Mouse (Mus musculus): ENCODE measurements around the gene Ambra1. TPM values are rescaled to one million over a fixed set of nuclear protein-coding genes. Genes with fewer than 3 reads are reported as not detected.

The Ambra1 gene
- polyA plus RNA-seq (2015; fragmentation: Nextera tagmentation; extraction: Ambion mirVana) = 4.6 and 5.8 TPM in 2 replicates

GRCm38 (mm10) chr2:91729971-91730821, at the start of gene Ambra1:
Gene Ambra1, plus strand, starts transcription at chr2:91730134.
- peak within 1 kb of the TSS; percentile 94 for H3K27ac ChIP-seq
- H3K9ac ChIP-seq = peak within 1 kb of the TSS; percentile 93
- peak within 1 kb of the TSS; percentile 73 for H3K4me2 ChIP-seq
- ATAC-seq (ENCODE audit: low read depth) = peak; percentile 87
- H3K9me3 ChIP-seq (replicated peaks) = no peaks in the 10 kb centered on the region
- peaks cover 20% of the 10 kb centered on the region for H3K4me1 ChIP-seq (replicated peaks)
- H3K4me3 ChIP-seq (replicated peaks) = peak within 1 kb of the TSS; percentile 91
- DNase-seq = peak; percentile 77
- H3K27me3 ChIP-seq = no peaks in the 10 kb centered on the region
- under 1% methylated on average over 68 of the region's 68 CpGs for WGBS (ENCODE audit: insufficient replicate concordance)
- no peaks in the 10 kb centered on the region for H3K36me3 ChIP-seq

- Histone ChIP-seq H3K4me3 (replicated peaks) (no peak overlapping the region), H3K27ac (no peak overlapping the region), H3K36me3 (peaks cover 59% of the 10 kb centered on the region), H3K27me3 (no peaks in the 10 kb centered on the region), H3K4me1 (replicated peaks) (no peaks in the 10 kb centered on the region), H3K4me2 (no peak overlapping the region), H3K9me3 (replicated peaks) (no peaks in the 10 kb centered on the region), H3K9ac (no peak overlapping the region)
- peak; percentile 62; the same call in 1 of the 2 replicates for ATAC-seq (ENCODE audit: low read depth)
- 54% methylated on average over 4 of the region's 4 CpGs for WGBS (ENCODE audit: insufficient replicate concordance)
- DNase-seq = peak; percentile 21
Measured at GRCm38 (mm10) chr2:91682850-91683249, 47.1 kb upstream of the Ambra1 start.

- Histone ChIP-seq H3K9ac (no peak overlapping the region), H3K36me3 (peaks cover 60% of the 10 kb centered on the region), H3K27me3 (no peaks in the 10 kb centered on the region), H3K4me3 (replicated peaks) (no peak overlapping the region), H3K9me3 (replicated peaks) (no peaks in the 10 kb centered on the region), H3K4me2 (no peak overlapping the region), H3K27ac (no peak overlapping the region), H3K4me1 (replicated peaks) (no peaks in the 10 kb centered on the region)
- 71% methylated on average over 8 of the region's 8 CpGs for WGBS (ENCODE audit: insufficient replicate concordance)
- no peak for DNase-seq
- no peak for ATAC-seq (ENCODE audit: low read depth)
Measured at GRCm38 (mm10) chr2:91683919-91684318, 46.0 kb upstream of the Ambra1 start.

- no peak overlapping the region for H3K27ac ChIP-seq
- ATAC-seq (ENCODE audit: low read depth) = no peak
- no peaks in the 10 kb centered on the region for H3K27me3 ChIP-seq
- WGBS (ENCODE audit: insufficient replicate concordance) = 84% methylated on average over 7 of the region's 7 CpGs
- no peak overlapping the region for H3K4me2 ChIP-seq
- no peak overlapping the region for H3K9ac ChIP-seq
- H3K36me3 ChIP-seq = peaks cover 29% of the 10 kb centered on the region
- H3K9me3 ChIP-seq (replicated peaks) = no peaks in the 10 kb centered on the region
- DNase-seq = no peak
- no peak overlapping the region for H3K4me3 ChIP-seq (replicated peaks)
- no peaks in the 10 kb centered on the region for H3K4me1 ChIP-seq (replicated peaks)
Measured at GRCm38 (mm10) chr2:91689452-91689851, 40.5 kb upstream of the Ambra1 start.

DNA sequence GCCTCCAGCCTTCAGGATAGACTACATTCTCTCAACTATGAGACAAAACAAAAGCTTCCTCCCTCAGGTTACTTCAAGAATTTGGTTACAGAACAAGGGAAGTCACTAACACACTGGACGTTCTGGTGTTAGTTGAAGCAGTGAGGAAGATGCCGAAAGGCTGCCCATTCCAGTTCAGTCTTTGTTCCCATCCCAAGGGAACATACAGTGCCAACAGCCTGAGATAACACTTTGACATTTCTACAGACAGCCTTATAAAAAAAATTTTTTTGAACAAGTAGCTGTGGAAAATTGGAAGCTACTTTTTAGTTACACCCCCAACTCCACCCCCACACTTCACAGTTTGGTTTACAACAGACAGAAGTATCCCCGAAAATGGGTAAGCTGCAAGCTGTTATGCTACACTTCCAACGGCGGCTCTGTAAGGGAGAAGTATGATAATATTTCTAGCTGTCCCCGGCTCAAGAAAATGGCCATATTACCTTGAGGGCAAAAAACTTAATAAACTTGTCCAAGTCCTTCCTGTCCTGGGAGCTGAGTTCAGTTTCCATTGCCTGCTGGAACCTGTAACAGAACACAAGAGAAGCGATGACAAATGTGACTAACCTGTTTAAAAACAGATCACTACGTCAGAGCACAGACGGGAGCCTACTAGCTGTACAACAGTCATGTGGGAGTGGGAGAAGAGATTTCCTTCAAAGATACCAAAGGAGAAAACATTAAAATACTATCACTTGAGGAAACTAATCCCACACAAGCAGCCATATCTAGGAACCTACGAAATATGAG, 34.3 kb upstream of the Ambra1 start:
- Histone ChIP-seq H3K4me1 (replicated peaks) (no peaks in the 10 kb centered on the region), H3K27ac (no peak overlapping the region), H3K4me3 (replicated peaks) (no peak overlapping the region), H3K27me3 (no peaks in the 10 kb centered on the region), H3K9ac (no peak overlapping the region), H3K36me3 (peaks cover 4% of the 10 kb centered on the region; the same call in 1 of the 2 replicates), H3K4me2 (no peak overlapping the region), H3K9me3 (replicated peaks) (no peaks in the 10 kb centered on the region)
- ATAC-seq (ENCODE audit: low read depth) (no peak), DNase-seq (no peak)
- 83% methylated on average over 10 of the region's 10 CpGs for WGBS (ENCODE audit: insufficient replicate concordance)

GRCm38 (mm10) chr2:91696225-91696590, 33.7 kb upstream of the Ambra1 start:
- no peak for ATAC-seq (ENCODE audit: low read depth)
- Histone ChIP-seq H3K4me1 (replicated peaks) (no peaks in the 10 kb centered on the region), H3K9ac (no peak overlapping the region), H3K36me3 (peaks cover 4% of the 10 kb centered on the region; the same call in 1 of the 2 replicates), H3K27me3 (no peaks in the 10 kb centered on the region), H3K27ac (no peak overlapping the region), H3K4me3 (replicated peaks) (no peak overlapping the region), H3K9me3 (replicated peaks) (no peaks in the 10 kb centered on the region), H3K4me2 (no peak overlapping the region)
- DNase-seq = no peak
- WGBS (ENCODE audit: insufficient replicate concordance) = 59% methylated on average over 1 of the region's 1 CpGs

DNA sequence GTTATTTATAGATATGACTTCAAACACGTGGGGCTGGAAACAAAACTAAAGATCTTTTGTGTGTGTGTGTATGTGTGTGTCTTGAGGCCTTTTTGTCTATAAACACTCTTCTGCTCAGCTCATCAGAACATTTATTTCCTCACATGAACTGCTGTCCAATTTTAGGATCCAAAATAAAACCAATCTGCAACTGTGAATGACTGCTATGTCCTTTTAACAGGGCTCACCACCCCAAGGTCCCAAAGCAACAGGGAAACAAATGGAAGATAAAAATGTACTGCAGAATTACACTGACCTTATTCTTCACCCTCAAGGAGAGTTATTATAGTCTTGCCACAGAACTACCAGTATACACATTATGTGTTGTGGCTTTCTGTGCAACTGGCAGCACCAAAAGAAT, 30.7 kb upstream of the Ambra1 start:
- no peak overlapping the region for H3K9ac ChIP-seq
- no peak overlapping the region for H3K27ac ChIP-seq
- 49% methylated on average over 1 of the region's 1 CpGs for WGBS (ENCODE audit: insufficient replicate concordance)
- no peak for ATAC-seq (ENCODE audit: low read depth)
- H3K4me2 ChIP-seq = no peak overlapping the region
- H3K36me3 ChIP-seq = peaks cover 4% of the 10 kb centered on the region; the same call in 1 of the 2 replicates
- no peaks in the 10 kb centered on the region for H3K4me1 ChIP-seq (replicated peaks)
- H3K4me3 ChIP-seq (replicated peaks) = no peak overlapping the region
- H3K27me3 ChIP-seq = no peaks in the 10 kb centered on the region
- DNase-seq = no peak
- no peaks in the 10 kb centered on the region for H3K9me3 ChIP-seq (replicated peaks)

GRCm38 (mm10) chr2:91701366-91701765, 28.6 kb upstream of the Ambra1 start:
- no peaks in the 10 kb centered on the region for H3K27me3 ChIP-seq
- no peaks in the 10 kb centered on the region for H3K9me3 ChIP-seq (replicated peaks)
- DNase-seq (no peak), ATAC-seq (ENCODE audit: low read depth) (no peak)
- 87% methylated on average over 2 of the region's 2 CpGs for WGBS (ENCODE audit: insufficient replicate concordance)
- H3K36me3 ChIP-seq = no peaks in the 10 kb centered on the region
- H3K4me2 ChIP-seq = no peak overlapping the region
- H3K27ac ChIP-seq = no peak overlapping the region
- H3K9ac ChIP-seq = no peak overlapping the region
- no peaks in the 10 kb centered on the region for H3K4me1 ChIP-seq (replicated peaks)
- H3K4me3 ChIP-seq (replicated peaks) = no peak overlapping the region

GRCm38 (mm10) chr2:91705736-91706135, 24.2 kb upstream of the Ambra1 start:
- DNase-seq = no peak
- Histone ChIP-seq H3K36me3 (no peaks in the 10 kb centered on the region), H3K4me3 (replicated peaks) (no peak overlapping the region), H3K9me3 (replicated peaks) (no peaks in the 10 kb centered on the region), H3K9ac (no peak overlapping the region), H3K27ac (no peak overlapping the region), H3K4me2 (no peak overlapping the region), H3K27me3 (no peaks in the 10 kb centered on the region), H3K4me1 (replicated peaks) (peaks cover 12% of the 10 kb centered on the region)
- 68% methylated on average over 6 of the region's 6 CpGs for WGBS (ENCODE audit: insufficient replicate concordance)
- no peak for ATAC-seq (ENCODE audit: low read depth)

DNA sequence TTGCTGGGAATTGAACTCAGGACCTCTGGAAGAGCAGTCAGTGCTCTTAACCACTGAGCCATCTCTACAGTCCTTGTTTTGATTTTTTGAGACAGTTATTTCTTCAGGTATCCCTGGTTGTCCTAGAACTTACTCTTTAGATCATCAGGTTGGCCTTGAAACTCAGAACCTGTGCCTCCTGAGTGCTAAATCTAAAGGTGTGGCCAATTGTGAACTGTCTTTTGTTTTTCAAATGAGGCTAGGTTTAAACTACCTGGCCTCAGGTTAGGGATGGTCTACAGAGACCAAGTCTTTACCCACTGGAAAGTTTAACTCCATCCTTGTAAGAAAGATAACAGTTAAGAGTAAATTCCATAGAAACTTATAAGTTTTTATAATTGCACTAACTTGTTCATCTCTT, 23.5 kb upstream of the Ambra1 start:
- Histone ChIP-seq H3K4me3 (replicated peaks) (no peak overlapping the region), H3K27ac (no peak overlapping the region), H3K27me3 (no peaks in the 10 kb centered on the region), H3K9me3 (replicated peaks) (no peaks in the 10 kb centered on the region), H3K4me2 (no peak overlapping the region), H3K36me3 (no peaks in the 10 kb centered on the region), H3K4me1 (replicated peaks) (peaks cover 15% of the 10 kb centered on the region), H3K9ac (no peak overlapping the region)
- DNase-seq (no peak), ATAC-seq (ENCODE audit: low read depth) (no peak)

DNA sequence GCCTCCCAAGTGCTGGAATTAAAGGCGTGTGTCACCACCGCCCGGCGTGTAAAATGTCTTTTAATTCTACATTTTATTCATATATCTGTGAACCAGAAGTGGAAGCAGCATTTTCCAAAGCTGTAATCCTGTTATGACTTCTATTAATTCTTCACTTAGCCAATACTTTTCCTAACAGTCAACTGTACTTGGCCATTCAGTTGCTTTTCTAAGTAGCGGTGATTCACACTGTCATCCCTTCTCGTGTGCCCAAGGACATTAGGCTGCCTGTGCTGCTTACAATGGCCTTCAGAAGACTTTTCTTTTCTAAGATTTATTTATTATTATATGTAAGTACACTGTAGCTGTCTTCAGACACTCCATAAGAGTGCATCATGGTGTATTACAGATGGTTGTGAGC, 21.6 kb upstream of the Ambra1 start:
- ATAC-seq (ENCODE audit: low read depth) (no peak), DNase-seq (no peak)
- no peak overlapping the region for H3K9ac ChIP-seq
- 0 out of 2 replicates have a peak, but pooled peaks cover 3% of the 10 kb centered on the region for H3K36me3 ChIP-seq
- peaks cover 28% of the 10 kb centered on the region for H3K4me1 ChIP-seq (replicated peaks)
- H3K27ac ChIP-seq = no peak overlapping the region
- no peak overlapping the region for H3K4me3 ChIP-seq (replicated peaks)
- no peaks in the 10 kb centered on the region for H3K27me3 ChIP-seq
- H3K4me2 ChIP-seq = no peak overlapping the region
- H3K9me3 ChIP-seq (replicated peaks) = no peaks in the 10 kb centered on the region
- WGBS (ENCODE audit: insufficient replicate concordance) = 87% methylated on average over 6 of the region's 6 CpGs

Measured in liver, embryonic 13.5 days (tissue).